Mouse (Mus musculus) layer of hippocampus, postnatal 14 days (tissue): ENCODE data around the gene Eif2ak1. TPM values are rescaled to one million over a fixed set of nuclear protein-coding genes. Genes with fewer than 3 reads are reported as not detected.
A peak's percentile ranks its signal among the peaks of the same experiment; 100 is the strongest.
"Not testable (repeated sequence)": the region's sequence is repeated elsewhere in the genome, so short reads cannot be mapped to it uniquely, and the experiment has no call there.

Source experiments
- DNase-seq, 2 experiments: peaks; one replicate each; pipeline ENCODE4 v3.0.0; 2021 to 2022; ENCODE audit warnings: low spot score in 2 of 2, mixed read lengths in 1 of 2
- long read RNA-seq, 2 experiments: library from polyadenylated mRNA; stranded (forward); transcript quantifications; one replicate each; pipeline ENCODE4 v2.0.0; 2021
- total RNA-seq, 2 experiments: library from RNA; stranded (reverse); gene quantifications; 2 replicates each; pipeline ENCODE4 v1.2.3; 2021

The Eif2ak1 gene
- 10 to 100 TPM; 40.5 to 41.8 TPM for total RNA-seq
- long read RNA-seq, experiment 1, full-length matches to known transcripts = 43 of 57 reads
- long read RNA-seq, experiment 1, partial matches to known transcripts = 1 of 57 reads
- long read RNA-seq, experiment 1, other reads (novel, unspliced or antisense) = 13 of 57 reads
- long read RNA-seq, experiment 2, full-length matches to known transcripts = 68 of 80 reads
- long read RNA-seq, experiment 2, partial matches to known transcripts = 1 of 80 reads
- long read RNA-seq, experiment 2, other reads (novel, unspliced or antisense) = 11 of 80 reads

- DNase-seq = peak; percentile 83 to 95
Measured at GRCm38 (mm10) chr5:143817116-143817930, at the start of gene Eif2ak1. Gene Eif2ak1, plus strand, starts transcription at chr5:143817788.

GRCm38 (mm10) chr5:143781951-143782350 lies 35.6 kb upstream of the Eif2ak1 start:
- no peak for DNase-seq

GRCm38 (mm10) chr5:143785391-143785790 lies 32.2 kb upstream of the Eif2ak1 start:
- no peak for DNase-seq

GRCm38 (mm10) chr5:143801216-143801615 lies 16.4 kb upstream of the Eif2ak1 start:
- DNase-seq = not testable (repeated sequence)

GRCm38 (mm10) chr5:143804056-143804765 lies 13.4 kb upstream of the Eif2ak1 start:
- DNase-seq = no peak

- DNase-seq = no peak
Measured at GRCm38 (mm10) chr5:143807268-143807667, 10.3 kb upstream of the Eif2ak1 start.

- no peak for DNase-seq
Measured at GRCm38 (mm10) chr5:143809421-143810090, 8.0 kb upstream of the Eif2ak1 start.

GRCm38 (mm10) chr5:143811653-143812052 lies 5.9 kb upstream of the Eif2ak1 start:
- no peak for DNase-seq

- DNase-seq = no peak
Measured at GRCm38 (mm10) chr5:143814626-143815025, 3.0 kb upstream of the Eif2ak1 start.

- no peak for DNase-seq
Measured at GRCm38 (mm10) chr5:143817931-143818311, 333 bp downstream of the Eif2ak1 start.

GRCm38 (mm10) chr5:143818461-143818860 lies 873 bp downstream of the Eif2ak1 start:
- no peak for DNase-seq

GRCm38 (mm10) chr5:143818949-143819348 lies 1.4 kb downstream of the Eif2ak1 start:
- no peak for DNase-seq

GRCm38 (mm10) chr5:143819906-143820660 lies 2.5 kb downstream of the Eif2ak1 start:
- DNase-seq = no peak

- no peak for DNase-seq
Measured at GRCm38 (mm10) chr5:143820820-143821219, 3.2 kb downstream of the Eif2ak1 start.

GRCm38 (mm10) chr5:143871547-143872169 lies 54.1 kb downstream of the Eif2ak1 start:
- no peak for DNase-seq

- no peak for DNase-seq
Measured at GRCm38 (mm10) chr5:143874571-143874970, 57.0 kb downstream of the Eif2ak1 start.

- DNase-seq = no peak
Measured at GRCm38 (mm10) chr5:143885274-143885673, 67.7 kb downstream of the Eif2ak1 start.

- DNase-seq = no peak
Measured at GRCm38 (mm10) chr5:143890741-143891140, 73.2 kb downstream of the Eif2ak1 start.

GRCm38 (mm10) chr5:143892255-143892886 lies 74.8 kb downstream of the Eif2ak1 start:
- peak; percentile 22 to 35 for DNase-seq

GRCm38 (mm10) chr5:143893396-143893795 lies 75.8 kb downstream of the Eif2ak1 start:
- no peak for DNase-seq
